Mouse (Mus musculus) liver, adult 2 months (tissue): ENCODE measurements around the gene Ptges2. TPM values are rescaled to one million over a fixed set of nuclear protein-coding genes. Genes with fewer than 3 reads are reported as not detected.
A peak's percentile ranks its signal among the peaks of the same experiment; 100 is the strongest.

ENCODE experiments used
- DNase-seq: peaks from one replicate; pipeline ENCODE4 v3.0.0-alpha.2; 2011; ENCODE audit warnings: low read depth, low spot score; ENCODE audit errors: extremely low read depth
- H3K27ac ChIP-seq: fragments of 200-500 bp; replicated peaks from 2 replicates; pipeline ENCODE4 v1.5.1; 2012; ENCODE audit warnings: low read depth, mild to moderate bottlenecking, control low read depth, inconsistent platforms, low read length; ENCODE audit not compliant: insufficient read depth
- H3K27me3 ChIP-seq: fragments of 200-500 bp; 2 replicates; pipeline ENCODE4 v1.6.1; 2012; ENCODE audit warnings: mild to moderate bottlenecking, moderate library complexity, low read length, inconsistent platforms; ENCODE audit not compliant: control insufficient read depth, insufficient read depth
- H3K36me3 ChIP-seq: fragments of 200-500 bp; 2 replicates; pipeline ENCODE4 v1.6.1; 2012; ENCODE audit warnings: low read length, inconsistent platforms; ENCODE audit not compliant: control insufficient read depth, insufficient read depth
- H3K4me1 ChIP-seq: fragments of 200-500 bp; 2 replicates; pipeline ENCODE4 v1.6.1; 2011; ENCODE audit warnings: low read length; ENCODE audit not compliant: control insufficient read depth, insufficient read depth
- H3K4me3 ChIP-seq: fragments of 200-500 bp; 2 replicates; pipeline ENCODE4 v1.5.1; 2011; ENCODE audit warnings: low read depth, mild to moderate bottlenecking, control low read depth, low read length, moderate library complexity; ENCODE audit not compliant: insufficient read depth
- H3K79me2 ChIP-seq: fragments of 200-500 bp; 2 replicates; pipeline ENCODE4 v1.6.1; 2012; ENCODE audit warnings: inconsistent platforms, mild to moderate bottlenecking, low read length, moderate library complexity; ENCODE audit not compliant: control insufficient read depth, insufficient read depth
- H3K9ac ChIP-seq: fragments of 200-500 bp; 2 replicates; pipeline ENCODE4 v1.6.1; 2012; ENCODE audit warnings: low read depth, mild to moderate bottlenecking, control low read depth, inconsistent platforms, low read length
- CTCF ChIP-seq: fragments of 200-500 bp; IDR thresholded peaks from 2 replicates; pipeline ENCODE4 v1.5.1; 2011; ENCODE audit warnings: low read depth, low read length, control low read depth
- POLR2A ChIP-seq: fragments of 200-500 bp; IDR thresholded peaks from 2 replicates; pipeline ENCODE4 v1.6.1; 2011; ENCODE audit warnings: low read length, control low read depth; ENCODE audit not compliant: insufficient read depth; ENCODE audit errors: extremely low read depth
- whole genome bisulfite sequencing: fragments of 180-500 bp; shearing (Covaris S2); methylation state at CpG from one replicate; pipeline ENCODE4 v1.1.7; 2018; 5-methylcytosine and 5-hydroxymethylcytosine counted together
- polyA plus RNA-seq: library from polyadenylated mRNA; depleted of rRNA; stranded (reverse); fragments of >200 nt; gene quantifications from 2 replicates; pipeline ENCODE4 v1.2.3, GENCODE M21; 2012
- total RNA-seq: library from RNA; depleted of rRNA; stranded (reverse); fragments of >200 nt; gene quantifications from 2 replicates; pipeline ENCODE4 v1.2.3, GENCODE M21; 2014

The Ptges2 gene
- total and polyA plus RNA-seq, 2 experiments, result 24.4 to 30.7 TPM

DNA sequence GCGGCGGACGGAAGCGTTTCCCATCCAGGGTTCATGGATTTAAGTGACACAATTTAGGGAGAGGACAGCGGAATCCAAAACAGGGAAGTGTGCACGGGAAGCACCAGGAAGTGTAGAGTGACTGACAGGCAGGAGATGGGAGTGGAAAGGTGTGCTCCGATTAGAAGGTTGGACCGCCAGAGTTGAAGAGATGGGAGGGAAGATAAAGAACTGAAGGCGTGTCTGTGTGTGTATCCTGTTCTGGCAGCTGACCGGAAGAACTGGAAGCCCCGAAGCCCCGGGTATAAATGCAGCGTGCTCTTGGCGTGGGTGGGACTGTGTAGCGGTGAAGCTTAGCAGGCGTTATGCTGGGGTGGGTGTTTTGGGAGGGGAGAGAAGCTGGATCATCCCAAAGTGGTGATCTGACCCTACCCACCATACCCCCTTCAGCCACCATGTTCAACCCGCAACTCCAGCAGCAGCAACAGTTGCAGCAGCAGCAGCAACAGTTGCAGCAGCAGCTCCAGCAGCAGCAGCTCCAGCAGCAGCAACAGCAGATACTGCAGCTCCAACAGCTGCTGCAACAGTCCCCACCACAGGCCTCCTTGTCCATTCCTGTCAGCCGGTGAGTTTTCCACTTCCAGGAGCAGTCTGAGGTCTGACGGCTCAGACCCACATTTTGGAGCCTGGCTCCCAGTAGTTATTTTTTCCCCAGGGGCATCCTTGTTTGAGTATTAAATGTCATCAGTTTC is 32.2 kb upstream of the Ptges2 start:
- Histone ChIP-seq H3K4me3 (peak overlapping the region; percentile 89), H3K4me1 (peaks cover 7% of the 10 kb centered on the region; the same call in 1 of the 2 replicates), H3K27ac (peak overlapping the region; percentile 95), H3K9ac (peak overlapping the region; percentile 85), H3K79me2 (peaks cover 3% of the 10 kb centered on the region; the same call in 1 of the 2 replicates), H3K36me3 (peaks cover 4% of the 10 kb centered on the region; the same call in 1 of the 2 replicates), H3K27me3 (no peaks in the 10 kb centered on the region)
- no peak for TF ChIP-seq CTCF
- TF ChIP-seq POLR2A, result no peak
- DNase-seq, result peak; percentile 72
- WGBS, result 9% methylated on average over 19 of the region's 19 CpGs

DNA sequence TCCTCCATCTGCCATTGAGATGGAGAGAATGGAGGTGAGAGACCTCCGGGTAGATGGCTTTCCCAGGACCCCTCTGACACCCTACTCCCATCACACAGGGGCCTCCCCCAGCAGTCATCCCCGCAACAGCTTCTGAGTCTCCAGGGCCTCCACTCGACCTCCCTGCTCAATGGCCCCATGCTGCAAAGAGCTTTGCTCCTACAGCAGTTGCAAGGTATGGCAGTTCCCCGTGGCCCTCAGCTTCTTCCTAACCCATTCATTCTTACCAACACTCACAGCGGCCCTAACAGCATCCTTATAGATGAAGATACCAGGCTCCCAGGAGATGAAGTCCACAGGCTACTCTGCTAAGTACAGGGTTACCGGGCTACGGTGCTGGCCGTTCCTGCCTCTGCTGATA is 31.6 kb upstream of the Ptges2 start:
- no peak for TF ChIP-seq POLR2A
- TF ChIP-seq CTCF, result no peak
- DNase-seq, result no peak
- Histone ChIP-seq H3K79me2 (peaks cover 3% of the 10 kb centered on the region; the same call in 1 of the 2 replicates), H3K4me3 (no peak overlapping the region), H3K4me1 (peaks cover 7% of the 10 kb centered on the region; the same call in 1 of the 2 replicates), H3K27ac (no peak overlapping the region), H3K9ac (no peak overlapping the region), H3K36me3 (peaks cover 4% of the 10 kb centered on the region; the same call in 1 of the 2 replicates), H3K27me3 (no peaks in the 10 kb centered on the region)
- 86% methylated on average over 8 of the region's 8 CpGs for WGBS

DNA sequence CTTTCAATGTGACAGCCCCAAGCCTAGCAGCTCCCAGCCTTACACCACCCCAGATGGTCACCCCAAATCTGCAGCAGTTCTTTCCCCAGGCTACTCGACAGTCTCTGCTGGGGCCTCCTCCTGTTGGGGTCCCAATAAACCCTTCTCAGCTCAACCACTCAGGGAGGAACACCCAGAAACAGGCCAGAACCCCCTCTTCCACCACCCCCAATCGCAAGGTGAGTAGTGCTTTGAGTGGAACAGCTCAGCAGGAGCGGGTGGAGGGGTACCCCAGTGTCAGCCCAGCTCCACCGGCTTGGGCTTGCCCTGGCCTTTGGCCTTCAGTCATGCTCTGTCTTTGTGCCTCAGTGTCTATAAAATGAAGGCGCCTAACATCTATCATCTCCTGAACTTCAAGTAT is 28.4 kb upstream of the Ptges2 start:
- TF ChIP-seq POLR2A (no peak), CTCF (no peak)
- Histone ChIP-seq H3K27ac (no peak overlapping the region), H3K36me3 (peaks cover 4% of the 10 kb centered on the region; the same call in 1 of the 2 replicates), H3K79me2 (peaks cover 3% of the 10 kb centered on the region; the same call in 1 of the 2 replicates), H3K4me1 (peaks cover 3% of the 10 kb centered on the region; the same call in 1 of the 2 replicates), H3K27me3 (no peaks in the 10 kb centered on the region), H3K4me3 (no peak overlapping the region), H3K9ac (no peak overlapping the region)
- WGBS, result 96% methylated on average over 5 of the region's 5 CpGs
- DNase-seq, result no peak

DNA sequence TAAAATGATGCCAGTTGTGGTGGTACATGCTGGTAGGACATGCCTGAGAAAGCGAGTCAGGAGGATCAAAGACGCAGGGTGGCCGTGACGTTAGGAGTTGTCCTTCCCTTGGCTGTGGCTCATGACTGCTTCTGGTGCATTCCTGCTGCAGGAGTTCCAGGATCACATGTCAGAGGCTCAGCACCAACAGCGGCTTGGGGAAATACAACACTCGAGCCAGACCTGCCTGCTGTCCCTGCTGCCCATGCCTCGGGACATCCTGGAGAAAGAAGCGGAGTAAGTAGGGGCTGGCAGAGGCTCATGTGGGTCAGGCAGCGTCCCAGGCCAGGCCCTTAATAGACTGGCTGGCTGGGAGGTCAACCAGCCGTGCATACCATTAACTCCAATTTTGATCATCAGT is 21.5 kb upstream of the Ptges2 start:
- Histone ChIP-seq H3K27ac (no peak overlapping the region), H3K36me3 (no peaks in the 10 kb centered on the region; the same call in 1 of the 2 replicates), H3K27me3 (no peaks in the 10 kb centered on the region), H3K4me1 (no peaks in the 10 kb centered on the region), H3K4me3 (no peak overlapping the region), H3K9ac (no peak overlapping the region), H3K79me2 (no peaks in the 10 kb centered on the region)
- TF ChIP-seq POLR2A (no peak), CTCF (no peak)
- DNase-seq, result no peak
- 95% methylated on average over 10 of the region's 10 CpGs for WGBS

DNA sequence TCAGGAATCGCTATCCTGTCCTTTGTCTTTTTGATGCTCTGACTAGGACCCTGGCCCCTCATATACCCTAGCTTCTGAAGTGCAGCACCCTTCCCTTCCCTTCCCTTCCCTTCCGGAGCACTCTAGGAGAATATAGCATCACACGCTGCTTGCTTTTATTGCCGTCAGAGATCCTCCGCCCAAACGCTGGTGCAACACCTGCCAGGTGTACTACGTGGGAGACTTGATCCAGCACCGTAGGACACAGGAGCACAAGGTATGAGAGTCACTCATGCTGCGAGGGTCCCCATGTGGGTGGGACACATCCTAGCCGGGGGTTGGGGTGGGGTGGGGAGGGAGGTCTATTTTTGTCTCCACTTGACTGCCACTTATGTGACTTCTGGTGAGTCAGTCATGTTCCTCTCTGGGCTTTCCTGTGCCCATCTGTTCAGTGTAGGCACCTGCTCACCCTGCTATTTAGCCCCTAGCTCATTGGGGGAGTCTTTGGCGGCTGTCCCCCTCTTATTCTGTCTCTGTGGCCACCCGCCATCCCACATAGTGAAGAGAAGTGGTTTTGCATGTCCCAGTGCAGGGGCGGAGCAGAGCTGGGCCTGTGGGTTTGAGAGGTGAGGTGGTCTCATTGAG is 20.3 kb upstream of the Ptges2 start:
- Histone ChIP-seq H3K27me3 (no peaks in the 10 kb centered on the region), H3K4me1 (no peaks in the 10 kb centered on the region), H3K9ac (no peak overlapping the region), H3K27ac (no peak overlapping the region), H3K79me2 (no peaks in the 10 kb centered on the region), H3K4me3 (no peak overlapping the region), H3K36me3 (no peaks in the 10 kb centered on the region; the same call in 1 of the 2 replicates)
- WGBS, result 95% methylated on average over 13 of the region's 13 CpGs
- no peak for DNase-seq
- TF ChIP-seq POLR2A, result no peak
- no peak for TF ChIP-seq CTCF

DNA sequence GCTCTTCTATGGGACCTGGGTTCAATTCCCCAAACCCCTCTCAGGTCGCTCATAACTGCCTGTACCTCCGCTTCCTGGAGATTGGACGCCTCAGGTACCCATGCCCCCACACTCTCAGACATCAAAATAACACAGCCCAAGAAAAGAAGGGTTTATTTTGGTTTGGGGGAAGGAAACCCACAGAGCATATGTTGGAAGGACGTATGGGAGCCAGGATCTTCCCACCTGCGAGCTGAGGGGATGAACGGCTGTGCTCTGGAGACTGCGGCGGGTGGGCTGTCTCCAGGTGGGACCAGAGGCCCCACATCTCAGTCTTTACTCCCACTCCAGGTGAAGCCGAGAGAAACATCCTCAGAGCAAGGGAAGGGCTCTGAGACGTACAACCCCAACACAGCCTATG is 18.7 kb upstream of the Ptges2 start:
- H3K9ac ChIP-seq, result no peak overlapping the region
- no peak overlapping the region for H3K27ac ChIP-seq
- 97% methylated on average over 10 of the region's 10 CpGs for WGBS
- TF ChIP-seq POLR2A (no peak), CTCF (no peak)
- H3K27me3 ChIP-seq, result no peaks in the 10 kb centered on the region
- H3K4me3 ChIP-seq, result no peak overlapping the region
- no peak for DNase-seq
- H3K4me1 ChIP-seq, result peaks cover 2% of the 10 kb centered on the region; the same call in 1 of the 2 replicates
- H3K79me2 ChIP-seq, result no peaks in the 10 kb centered on the region
- no peaks in the 10 kb centered on the region; the same call in 1 of the 2 replicates for H3K36me3 ChIP-seq
